Mouse (Mus musculus) liver, embryonic 14 days (tissue): Measurements from ENCODE around the gene Lrtm1. TPM values are rescaled to one million over a fixed set of nuclear protein-coding genes. Genes with fewer than 3 reads are reported as not detected.

Source experiments
- polyA plus RNA-seq: library from polyadenylated mRNA; depleted of rRNA; stranded (reverse); fragments of >200 nt; gene quantifications from 2 replicates; pipeline ENCODE4 v1.2.3, GENCODE M21; 2012; rRNA removed

Lrtm1 gene
- 0.01 and 0.03 TPM in 2 replicates for polyA plus RNA-seq

GRCm38 (mm10) chr14:29017883-29018282 lies at the start of gene Lrtm1:
Gene Lrtm1 (plus strand): TSS chr14:29018208.

